Mouse (Mus musculus): Measurements from ENCODE around the gene 1700016D06Rik. TPM values are rescaled to one million over a fixed set of nuclear protein-coding genes. Genes with fewer than 3 reads are reported as not detected.

The 1700016D06Rik gene
- total RNA-seq, 2 experiments from 2014 or later = not detected

GRCm38 (mm10) chr8:11634331-11635011 is 66.4 kb downstream of the 1700016D06Rik start:
- no peak for DNase-seq

GRCm38 (mm10) chr8:11633414-11633813 is 67.4 kb downstream of the 1700016D06Rik start:
- peak; percentile 40 for DNase-seq

GRCm38 (mm10) chr8:11632406-11632805 is 68.5 kb downstream of the 1700016D06Rik start:
- DNase-seq = peak; percentile 78

GRCm38 (mm10) chr8:11629206-11629605 is 71.7 kb downstream of the 1700016D06Rik start:
- DNase-seq = no peak

- no peak for DNase-seq
These were observed 72.2 kb downstream of the 1700016D06Rik start for GRCm38 (mm10) chr8:11628506-11629132.

GRCm38 (mm10) chr8:11627717-11628116 is 73.1 kb downstream of the 1700016D06Rik start:
- DNase-seq = no peak

- DNase-seq = no peak
These were observed 75.8 kb downstream of the 1700016D06Rik start for GRCm38 (mm10) chr8:11625084-11625483.

GRCm38 (mm10) chr8:11619091-11619490 is 81.8 kb downstream of the 1700016D06Rik start:
- DNase-seq = no peak

- DNase-seq = no peak
These were observed 82.8 kb downstream of the 1700016D06Rik start for GRCm38 (mm10) chr8:11618063-11618462.

- DNase-seq = peak; percentile 73
These were observed 84.6 kb downstream of the 1700016D06Rik start for GRCm38 (mm10) chr8:11616294-11616693.

GRCm38 (mm10) chr8:11614126-11614835 is 86.6 kb downstream of the 1700016D06Rik start:
- DNase-seq = no peak

GRCm38 (mm10) chr8:11608848-11609247 is 92.0 kb downstream of the 1700016D06Rik start:
- DNase-seq = no peak

Small RNA genes within 50 kb of the gene (microRNA-seq; reads per million reads assigned to microRNA genes)
- gene Mir7238 = 1.0 reads per million in 2 experiments

Other genes starting within 250 kb of the 1700016D06Rik start
- gene Rab20, start 222.4 kb downstream of the 1700016D06Rik start, total RNA-seq (2021) = 10 to 100 TPM; 31.3 to 33.6 TPM
- gene Naxd, start 203.6 kb downstream of the 1700016D06Rik start, total RNA-seq (2021) = 10 to 100 TPM; 37.1 to 39.1 TPM
- 10 to 100 TPM; 31.9 to 36.3 TPM for gene Cars2, start 150.3 kb downstream of the 1700016D06Rik start, total RNA-seq (2021)
- gene Ing1, start 145.5 kb downstream of the 1700016D06Rik start, total RNA-seq (2021) = 10 to 100 TPM; 34.7 to 38.1 TPM
- gene Ankrd10, start 65.3 kb downstream of the 1700016D06Rik start, total RNA-seq (2021) = 10 to 100 TPM; 53.7 to 59.6 TPM
- gene Arhgef7, start 26.7 kb upstream of the 1700016D06Rik start, total RNA-seq (2021) = 100 to 1,000 TPM; 209 to 213 TPM
- not detected for gene Tex29, start 139.4 kb upstream of the 1700016D06Rik start, total RNA-seq (2021)

All from heart, postnatal 4 days (tissue).